Mouse (Mus musculus) fibroblast of lung, adult 2 months (primary cell): ENCODE data around the gene Vmn1r117.
"Not testable (repeated sequence)": the region's sequence is repeated elsewhere in the genome, so short reads cannot be mapped to it uniquely, and the experiment has no call there.

Experiments
- DNase-seq: peaks from one replicate; pipeline ENCODE4 v3.0.0-alpha.2; 2011; ENCODE audit warnings: low read depth

Gene Vmn1r117

DNA sequence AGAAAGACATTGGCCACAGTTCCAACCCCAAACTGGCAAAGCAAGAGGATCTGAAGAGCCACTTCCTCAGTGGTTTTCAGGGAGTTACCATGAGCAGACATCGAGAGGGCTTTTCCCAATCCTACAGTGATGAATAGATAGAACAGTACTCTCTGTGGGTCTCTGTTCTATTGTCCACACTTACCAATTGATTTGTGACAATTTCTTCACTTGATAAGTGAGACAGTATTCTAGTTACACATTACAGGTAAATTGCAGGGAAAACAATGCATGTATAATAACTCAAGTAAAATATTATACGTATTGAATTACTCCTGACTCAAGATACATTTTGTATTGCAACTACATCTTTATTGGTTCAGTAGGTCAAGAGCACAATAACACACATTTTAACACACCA lies at the start of gene Vmn1r117:
TSS of gene Vmn1r117 (minus strand) at position 101 of the 400 bp plus-strand sequence.
- DNase-seq: not testable (repeated sequence)

DNA sequence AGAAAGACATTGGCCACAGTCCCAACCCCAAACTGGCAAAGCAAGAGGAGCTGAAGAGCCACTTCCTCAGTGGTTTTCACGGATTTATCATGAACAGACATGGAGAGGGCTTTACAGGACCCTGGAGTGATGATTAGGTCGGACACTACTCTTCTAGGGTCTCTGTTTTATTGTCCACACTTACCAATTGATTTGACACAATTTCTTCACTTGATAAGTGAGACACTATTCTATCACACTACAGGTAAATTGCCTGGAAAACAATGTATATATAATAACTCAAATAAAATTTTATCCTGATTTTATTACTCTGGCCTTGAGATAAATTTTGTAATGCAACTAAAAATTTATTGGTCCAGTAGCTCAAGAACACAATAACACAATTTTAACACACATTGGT lies 28.3 kb upstream of the Vmn1r117 start, which contains the start of gene Vmn1r118:
TSS of gene Vmn1r118 (minus strand) at position 101 of the 400 bp plus-strand sequence.
- not testable (repeated sequence) for DNase-seq

DNA sequence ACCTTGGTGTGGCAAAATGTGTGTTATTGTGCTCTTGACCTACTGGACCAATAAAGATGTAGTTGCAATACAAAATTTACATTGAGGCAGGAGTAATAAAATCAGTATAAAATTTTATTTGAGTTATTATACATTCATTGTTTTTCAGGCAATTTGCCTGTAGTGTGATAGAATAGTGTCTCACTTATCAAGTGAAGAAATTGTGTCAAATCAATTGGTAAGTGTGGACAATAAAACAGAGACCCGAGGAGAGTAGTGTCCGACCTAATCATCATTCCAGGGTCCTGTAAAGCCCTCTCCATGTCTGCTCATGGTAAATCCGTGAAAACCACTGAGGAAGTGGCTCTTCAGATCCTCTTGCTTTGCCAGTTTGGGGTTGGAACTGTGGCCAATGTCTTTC lies 12.0 kb downstream of the Vmn1r117 start, which contains the start of gene Vmn1r116:
TSS of gene Vmn1r116 (plus strand) at position 301 of the 400 bp plus-strand sequence.
- DNase-seq: not testable (repeated sequence)

- not testable (repeated sequence) for DNase-seq
Observed at GRCm38 (mm10) chr7:20844885-20845284, 39.0 kb downstream of the Vmn1r117 start, which contains the start of gene Vmn1r115. Vmn1r115 (minus strand) TSS chr7:20844985.
